Mouse (Mus musculus) ES-Bruce4 (cell line): ENCODE measurements at regions not wholly inside any gene's neighbourhood (a gene's known extent, or its start where the extent isn't known, plus 50 kb on each side); places are given as distances from the start of the nearest gene placed in this dataset.

Experiments
- H3K27ac ChIP-seq: 2 replicates; pipeline ENCODE4 v1.5.1; 2012; ENCODE audit warnings: low read length, inconsistent platforms; ENCODE audit not compliant: insufficient read depth
- H3K27me3 ChIP-seq: 2 replicates; pipeline ENCODE4 v1.6.1; 2012; ENCODE audit warnings: mild to moderate bottlenecking, low read length, inconsistent platforms; ENCODE audit not compliant: control insufficient read depth, poor library complexity, insufficient read depth, severe bottlenecking
- H3K36me3 ChIP-seq: 2 replicates; pipeline ENCODE4 v1.6.1; 2012; ENCODE audit warnings: inconsistent platforms, mild to moderate bottlenecking, low read length, moderate library complexity; ENCODE audit not compliant: control insufficient read depth, poor library complexity, insufficient read depth, severe bottlenecking
- H3K4me1 ChIP-seq: one replicate; pipeline ENCODE4 v1.8.1; 2011; ENCODE audit warnings: low read length; ENCODE audit not compliant: control insufficient read depth, insufficient read depth
- H3K4me3 ChIP-seq: 2 replicates; pipeline ENCODE4 v1.5.1; 2011; ENCODE audit warnings: low read depth, mild to moderate bottlenecking, low read length
- H3K9ac ChIP-seq: 2 replicates; pipeline ENCODE4 v1.6.1; 2012; ENCODE audit warnings: low read depth, mild to moderate bottlenecking, inconsistent platforms; ENCODE audit not compliant: poor library complexity, severe bottlenecking
- H3K9me3 ChIP-seq: replicated peaks from 2 replicates; pipeline ENCODE4 v1.6.1; 2012; ENCODE audit warnings: mild to moderate bottlenecking, low read length, inconsistent platforms; ENCODE audit not compliant: control insufficient read depth, poor library complexity, insufficient read depth, severe bottlenecking
- CTCF ChIP-seq: IDR thresholded peaks from one replicate; pipeline ENCODE4 v1.8.1; 2011; ENCODE audit warnings: low read depth, low read length
- EP300 ChIP-seq: IDR thresholded peaks from 2 replicates; pipeline ENCODE4 v1.6.1; 2011; ENCODE audit warnings: low read depth, low read length; ENCODE audit not compliant: insufficient read depth
- POLR2A ChIP-seq: IDR thresholded peaks from one replicate; pipeline ENCODE4 v1.8.1; 2011; ENCODE audit warnings: low read length; ENCODE audit not compliant: insufficient read depth

GRCm38 (mm10) chr10:120528406-120528805, 52.1 kb upstream of the Hmga2 start:
- Histone ChIP-seq H3K9me3 (peaks cover 7% of the 10 kb centered on the region; the same call in 1 of the 2 replicates), H3K9ac (no peak overlapping the region), H3K36me3 (no peaks in the 10 kb centered on the region), H3K4me3 (no peak overlapping the region), H3K27ac (no peak overlapping the region), H3K4me1 (no peaks in the 10 kb centered on the region), H3K27me3 (no peaks in the 10 kb centered on the region)
- TF ChIP-seq CTCF = no peak
- TF ChIP-seq POLR2A = no peak
- TF ChIP-seq EP300 = no peak

GRCm38 (mm10) chr10:120527951-120528350, 51.7 kb upstream of the Hmga2 start:
- H3K27ac ChIP-seq = no peak overlapping the region
- H3K9me3 ChIP-seq = peaks cover 7% of the 10 kb centered on the region; the same call in 1 of the 2 replicates
- TF ChIP-seq POLR2A (no peak), EP300 (no peak), CTCF (no peak)
- H3K36me3 ChIP-seq = no peaks in the 10 kb centered on the region
- no peaks in the 10 kb centered on the region for H3K4me1 ChIP-seq
- no peak overlapping the region for H3K9ac ChIP-seq
- no peaks in the 10 kb centered on the region for H3K27me3 ChIP-seq
- no peak overlapping the region for H3K4me3 ChIP-seq

GRCm38 (mm10) chr10:120526991-120527390, 50.7 kb upstream of the Hmga2 start:
- no peak overlapping the region for H3K9ac ChIP-seq
- no peak overlapping the region for H3K27ac ChIP-seq
- H3K36me3 ChIP-seq = no peaks in the 10 kb centered on the region
- H3K4me3 ChIP-seq = no peak overlapping the region
- H3K4me1 ChIP-seq = no peaks in the 10 kb centered on the region
- TF ChIP-seq EP300 (no peak), CTCF (no peak), POLR2A (no peak)
- peaks cover 10% of the 10 kb centered on the region for H3K9me3 ChIP-seq
- no peaks in the 10 kb centered on the region for H3K27me3 ChIP-seq
